Mouse (Mus musculus) C2C12 (cell line): Measurements from ENCODE around the gene Cela3a. TPM values are rescaled to one million over a fixed set of nuclear protein-coding genes. Genes with fewer than 3 reads are reported as not detected.
A peak's percentile ranks its signal among the peaks of the same experiment; 100 is the strongest.
"Not testable (repeated sequence)": the region's sequence is repeated elsewhere in the genome, so short reads cannot be mapped to it uniquely, and the experiment has no call there.

Source experiments
- H3K27me3 ChIP-seq: one replicate; pipeline ENCODE4 v1.6.1; 2011; ENCODE audit not compliant: control insufficient read depth, insufficient read depth, insufficient read length
- H3K36me3 ChIP-seq: one replicate; pipeline ENCODE4 v1.6.1; 2011; ENCODE audit not compliant: control insufficient read depth, insufficient read depth
- H3K4me3 ChIP-seq: one replicate; pipeline ENCODE4 v1.5.1; 2011; ENCODE audit warnings: mild to moderate bottlenecking, control low read depth; ENCODE audit not compliant: poor library complexity, insufficient read depth, severe bottlenecking
- H3K79me2 ChIP-seq: one replicate; pipeline ENCODE4 v1.6.1; 2011; ENCODE audit not compliant: control insufficient read depth, insufficient read depth
- H3K79me3 ChIP-seq: one replicate; pipeline ENCODE4 v1.6.1; 2011; ENCODE audit warnings: low read depth, control low read depth
- H3ac ChIP-seq: one replicate; pipeline ENCODE3; 2011; ENCODE audit warnings: low read depth; ENCODE audit not compliant: control insufficient read depth, insufficient read length
- CEBPB ChIP-seq: IDR thresholded peaks from one replicate; pipeline ENCODE4 v1.6.1; 2011; ENCODE audit warnings: low read depth, mild to moderate bottlenecking, control low read depth, moderate library complexity
- CTCF ChIP-seq: IDR thresholded peaks from one replicate; pipeline ENCODE4 v1.5.1; 2011; ENCODE audit not compliant: control insufficient read depth, insufficient read depth, insufficient read length
- FOSL1 ChIP-seq: IDR thresholded peaks from one replicate; pipeline ENCODE4 v1.8.0; 2011; ENCODE audit warnings: mild to moderate bottlenecking, low read length; ENCODE audit not compliant: poor library complexity, insufficient read depth, severe bottlenecking
- MAX ChIP-seq: IDR thresholded peaks from one replicate; pipeline ENCODE4 v1.6.1; 2011; ENCODE audit warnings: mild to moderate bottlenecking, control low read depth
- MYOD1 ChIP-seq: IDR thresholded peaks from one replicate; pipeline ENCODE4 v1.6.1; 2011; ENCODE audit warnings: low read depth; ENCODE audit not compliant: control insufficient read depth, insufficient read length
- MYOG ChIP-seq: IDR thresholded peaks from one replicate; pipeline ENCODE4 v1.6.1; 2011; ENCODE audit not compliant: control insufficient read depth, insufficient read length; ENCODE audit errors: extremely low read depth
- USF1 ChIP-seq: IDR thresholded peaks from one replicate; pipeline ENCODE4 v1.6.1; 2011; ENCODE audit warnings: low read depth, mild to moderate bottlenecking, control low read depth, moderate library complexity
- polyA plus RNA-seq: library from polyadenylated mRNA; unstranded; fragments of >200 nt; fragmentation: generic; extraction: Trizol; gene quantifications from one replicate; pipeline ENCODE4 v1.2.1, GENCODE M21; 2012; ENCODE audit warnings: missing spikeins

Gene Cela3a
- polyA plus RNA-seq, 1 experiment = not detected

- Histone ChIP-seq H3K27me3 (peaks cover 6% of the 10 kb centered on the region), H3ac (no peak within 1 kb of the TSS), H3K4me3 (no peak within 1 kb of the TSS), H3K79me3 (no peaks in the 10 kb centered on the region), H3K36me3 (no peaks in the 10 kb centered on the region), H3K79me2 (no peaks in the 10 kb centered on the region)
- TF ChIP-seq FOSL1 (no peak), MYOG (no peak), USF1 (no peak), CTCF (no peak), CEBPB (no peak), MAX (no peak), MYOD1 (no peak)
These were observed 20.9 kb upstream of the Cela3a start, which contains the start of gene Cela3b for GRCm38 (mm10) chr4:137430502-137430901. Cela3b (minus strand) TSS chr4:137430540.

DNA sequence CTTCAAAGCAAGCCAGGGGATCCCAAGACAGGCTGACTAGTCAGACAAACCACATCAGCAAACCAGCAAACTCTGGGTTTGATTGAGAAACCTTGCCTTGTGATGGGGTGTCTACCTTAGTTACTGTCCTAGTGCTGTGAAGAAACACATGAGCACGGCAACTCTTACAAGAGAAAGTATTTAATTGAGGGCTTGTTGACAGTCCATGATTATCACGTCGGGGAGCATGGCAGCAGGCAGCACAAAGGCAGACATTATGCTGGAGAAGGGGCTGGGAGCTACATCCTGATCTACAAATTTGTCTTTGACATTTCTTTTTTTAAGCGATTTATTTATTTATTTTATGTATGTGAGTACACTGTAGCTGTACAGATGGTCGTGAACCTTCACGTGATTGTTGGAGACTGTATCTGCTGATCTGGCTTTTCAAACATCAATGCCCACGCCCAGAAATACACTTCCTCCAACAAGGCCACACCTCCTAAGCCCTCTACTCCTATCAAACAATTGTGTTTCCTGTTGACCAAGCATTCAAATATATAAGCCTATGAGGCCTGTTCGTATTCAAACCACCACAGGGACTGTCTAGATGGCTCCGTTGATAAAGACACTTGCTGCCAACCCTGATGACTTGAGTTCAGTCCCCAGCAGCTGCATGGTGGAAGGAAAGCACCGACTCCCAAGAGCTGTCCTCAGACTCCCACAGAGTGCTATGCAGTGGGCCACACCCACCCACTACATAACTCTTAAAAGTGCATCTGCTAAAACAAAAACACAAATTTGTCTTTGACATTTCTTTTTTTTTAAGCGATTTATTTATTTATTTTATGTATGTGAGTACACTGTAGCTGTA lies 8.3 kb upstream of the Cela3a start:
- no peak overlapping the region for H3ac ChIP-seq
- H3K36me3 ChIP-seq = no peaks in the 10 kb centered on the region
- H3K4me3 ChIP-seq = no peak overlapping the region
- no peaks in the 10 kb centered on the region for H3K79me3 ChIP-seq
- H3K79me2 ChIP-seq = no peaks in the 10 kb centered on the region
- no peak for TF ChIP-seq MYOD1
- no peak for TF ChIP-seq USF1
- no peak for TF ChIP-seq MAX
- no peak for TF ChIP-seq CTCF
- no peak for TF ChIP-seq CEBPB
- TF ChIP-seq MYOG = no peak
- TF ChIP-seq FOSL1 = no peak
- peaks cover 8% of the 10 kb centered on the region for H3K27me3 ChIP-seq

- no peaks in the 10 kb centered on the region for H3K79me3 ChIP-seq
- TF ChIP-seq MAX (no peak), MYOD1 (no peak), MYOG (no peak), CEBPB (no peak), USF1 (no peak), CTCF (no peak), FOSL1 (no peak)
- no peak overlapping the region for H3K4me3 ChIP-seq
- H3K36me3 ChIP-seq = no peaks in the 10 kb centered on the region
- H3K79me2 ChIP-seq = no peaks in the 10 kb centered on the region
- no peak overlapping the region for H3ac ChIP-seq
- peaks cover 3% of the 10 kb centered on the region for H3K27me3 ChIP-seq
These were observed 5.3 kb upstream of the Cela3a start for GRCm38 (mm10) chr4:137414936-137415335.

DNA sequence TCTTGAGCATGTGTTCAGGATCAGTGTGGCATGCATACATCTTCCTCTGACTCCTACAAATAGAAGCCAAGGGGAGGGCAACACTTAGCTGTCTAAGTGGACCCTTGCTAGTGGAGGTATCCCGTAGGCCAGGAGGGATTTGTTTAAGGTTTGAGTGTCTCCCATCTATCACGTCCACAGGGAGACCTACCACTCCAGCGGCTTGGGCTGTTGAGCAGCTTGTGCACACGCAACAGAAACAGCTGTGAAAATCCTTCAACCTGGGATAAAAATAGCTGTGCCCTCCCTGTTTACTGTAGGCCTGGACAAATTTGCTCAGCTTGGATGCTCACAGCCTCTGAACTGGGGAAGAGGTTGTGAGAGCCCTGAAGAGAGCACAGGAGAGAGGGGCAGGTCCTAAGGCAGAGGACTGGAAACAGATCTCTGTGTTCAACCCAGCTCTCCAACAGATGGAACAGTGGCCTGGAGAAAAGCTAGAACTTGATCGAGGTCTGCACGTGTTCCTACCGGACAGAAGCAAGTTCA lies 2.7 kb upstream of the Cela3a start:
- H3K27me3 ChIP-seq, H3K36me3 ChIP-seq, H3K4me3 ChIP-seq, H3K79me2 ChIP-seq, H3K79me3 ChIP-seq, H3ac ChIP-seq: not testable (repeated sequence)

DNA sequence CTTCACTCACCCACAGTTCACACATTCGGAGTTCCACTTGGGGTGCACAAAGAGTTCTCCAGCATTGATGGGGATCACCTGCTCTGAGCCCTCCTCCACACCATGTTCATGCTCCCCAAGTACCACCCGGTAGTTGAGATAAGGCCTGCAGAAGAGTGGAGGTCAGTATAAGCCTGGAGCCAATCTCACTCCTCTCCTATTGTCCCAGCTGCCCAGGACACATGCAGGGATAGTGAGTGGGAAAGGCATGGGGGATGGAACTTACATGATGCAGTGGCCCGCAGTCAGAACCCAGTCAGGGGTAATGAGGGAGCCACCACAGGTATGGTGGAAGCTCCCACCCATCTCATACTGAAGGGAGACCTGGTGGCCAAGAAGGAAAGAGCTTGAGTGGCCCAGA lies 4.0 kb downstream of the Cela3a start:
- no peak for TF ChIP-seq FOSL1
- no peak for TF ChIP-seq MAX
- TF ChIP-seq USF1 = no peak
- TF ChIP-seq CTCF = no peak
- no peak for TF ChIP-seq MYOD1
- no peak for TF ChIP-seq MYOG
- no peak for TF ChIP-seq CEBPB
- Histone ChIP-seq H3K4me3 (no peak overlapping the region), H3K79me2 (no peaks in the 10 kb centered on the region), H3ac (no peak overlapping the region), H3K27me3 (no peaks in the 10 kb centered on the region), H3K36me3 (no peaks in the 10 kb centered on the region), H3K79me3 (no peaks in the 10 kb centered on the region)

- no peaks in the 10 kb centered on the region for H3K27me3 ChIP-seq
- no peaks in the 10 kb centered on the region for H3K36me3 ChIP-seq
- H3K79me2 ChIP-seq = no peaks in the 10 kb centered on the region
- no peak overlapping the region for H3ac ChIP-seq
- peak; percentile 72 for TF ChIP-seq MYOD1
- TF ChIP-seq MAX = no peak
- H3K4me3 ChIP-seq = no peak overlapping the region
- H3K79me3 ChIP-seq = no peaks in the 10 kb centered on the region
These were observed 12.7 kb downstream of the Cela3a start for GRCm38 (mm10) chr4:137396641-137397525.
